Mouse (Mus musculus): ENCODE measurements around the gene Ntm.

DNA sequence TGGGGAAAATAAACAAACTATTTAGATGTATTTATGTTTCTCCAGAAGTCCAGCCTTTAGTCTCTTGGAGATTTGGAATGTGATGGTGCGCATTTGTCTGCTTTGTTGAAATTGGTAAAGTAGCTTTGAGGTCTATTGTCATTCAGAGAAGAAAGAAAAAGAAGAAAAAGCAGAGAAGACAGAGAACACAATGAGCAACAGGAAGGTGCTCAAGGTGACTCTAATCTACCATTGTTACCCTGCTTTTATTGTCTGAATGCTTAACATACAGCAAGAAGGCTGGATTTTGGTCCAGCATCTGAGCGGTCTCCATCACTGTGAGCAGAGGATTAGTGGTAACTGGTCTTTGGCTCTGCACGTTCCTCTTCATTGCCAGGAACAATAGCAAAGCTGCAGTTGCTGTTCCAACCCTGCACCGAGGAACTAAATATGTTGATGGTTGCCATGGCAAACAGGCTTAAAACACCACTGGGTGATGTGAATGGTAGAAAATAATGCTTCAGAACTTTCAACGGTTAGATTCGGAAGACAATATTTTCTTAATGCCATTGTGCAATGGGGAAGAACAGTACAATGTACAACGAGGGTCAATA, 350.8 kb downstream of the Ntm start:
- no peak for TF ChIP-seq CTCF (IDR thresholded peaks at IDR 0.05; ENCODE audit: control insufficient read depth, insufficient read depth, insufficient read length)
- TF ChIP-seq MAX (IDR thresholded peaks at IDR 0.05) = no peak
- no peak for TF ChIP-seq CEBPB (IDR thresholded peaks at IDR 0.05; ENCODE audit: low read depth)
- no peak for TF ChIP-seq USF1 (IDR thresholded peaks at IDR 0.05; ENCODE audit: low read depth)
- no peak for TF ChIP-seq MYOD1 (IDR thresholded peaks at IDR 0.05; ENCODE audit: control insufficient read depth, insufficient read length, low read depth)
- TF ChIP-seq MYOG (IDR thresholded peaks at IDR 0.05; ENCODE audit: control insufficient read depth, extremely low read depth, insufficient read length) = no peak

Data from C2C12 (cell line).